Mouse (Mus musculus) mouse trophoblast stem cell (cell line): ENCODE data around the gene Upk2.

Experiments used
- in situ Hi-C, 2 experiments: fragments of 300-500 bp; cut with MseI, MboI; formaldehyde crosslinking; loops; 2 replicates in 1 of 2; 3 replicates in 1 of 2; pipeline ENCODE4 v1.15.1; 2025

Upk2 gene

DNA sequence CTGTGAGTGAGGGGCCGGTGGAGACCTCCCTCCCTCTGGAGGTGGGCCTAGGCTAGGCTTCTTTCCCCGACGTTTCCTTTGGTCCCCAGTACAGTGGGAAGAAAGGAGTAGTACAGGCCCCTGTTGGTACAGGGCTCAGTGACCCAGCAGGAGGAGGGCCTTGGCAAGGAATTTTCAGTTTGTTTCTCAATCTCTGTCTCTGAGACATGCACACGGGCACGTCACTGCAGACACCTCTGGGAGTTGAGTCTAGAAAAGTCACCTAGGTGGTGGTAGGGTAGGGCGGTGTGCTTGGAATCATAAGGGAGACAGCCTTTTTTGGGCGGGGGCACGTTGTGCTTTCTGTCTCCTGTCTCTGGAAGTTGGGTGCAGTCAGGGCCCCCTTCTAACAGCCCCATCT is 33.6 kb upstream of the Upk2 start:
- in situ Hi-C loops = no loop called here

DNA sequence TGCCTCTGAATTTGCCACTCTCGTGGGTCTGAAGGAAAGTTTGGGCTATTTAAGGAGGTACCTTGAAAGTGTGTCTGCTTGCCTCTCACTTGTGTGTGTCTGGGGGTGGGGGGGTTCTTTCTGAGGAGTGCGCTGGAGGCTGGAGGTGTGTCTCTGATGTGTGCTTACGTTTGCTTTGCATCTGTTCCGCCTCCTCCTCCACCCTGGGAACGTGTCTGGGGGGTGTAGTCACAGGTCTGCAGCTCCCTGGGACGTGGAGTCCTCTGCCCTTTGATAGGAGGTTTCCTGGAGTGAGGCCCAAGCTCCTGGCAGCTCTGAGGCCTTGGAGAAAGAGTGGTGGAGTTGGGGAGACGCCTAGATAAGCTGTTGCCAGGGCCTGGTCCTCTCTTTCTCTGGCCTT is 32.7 kb upstream of the Upk2 start:
- in situ Hi-C loops = no loop called here

DNA sequence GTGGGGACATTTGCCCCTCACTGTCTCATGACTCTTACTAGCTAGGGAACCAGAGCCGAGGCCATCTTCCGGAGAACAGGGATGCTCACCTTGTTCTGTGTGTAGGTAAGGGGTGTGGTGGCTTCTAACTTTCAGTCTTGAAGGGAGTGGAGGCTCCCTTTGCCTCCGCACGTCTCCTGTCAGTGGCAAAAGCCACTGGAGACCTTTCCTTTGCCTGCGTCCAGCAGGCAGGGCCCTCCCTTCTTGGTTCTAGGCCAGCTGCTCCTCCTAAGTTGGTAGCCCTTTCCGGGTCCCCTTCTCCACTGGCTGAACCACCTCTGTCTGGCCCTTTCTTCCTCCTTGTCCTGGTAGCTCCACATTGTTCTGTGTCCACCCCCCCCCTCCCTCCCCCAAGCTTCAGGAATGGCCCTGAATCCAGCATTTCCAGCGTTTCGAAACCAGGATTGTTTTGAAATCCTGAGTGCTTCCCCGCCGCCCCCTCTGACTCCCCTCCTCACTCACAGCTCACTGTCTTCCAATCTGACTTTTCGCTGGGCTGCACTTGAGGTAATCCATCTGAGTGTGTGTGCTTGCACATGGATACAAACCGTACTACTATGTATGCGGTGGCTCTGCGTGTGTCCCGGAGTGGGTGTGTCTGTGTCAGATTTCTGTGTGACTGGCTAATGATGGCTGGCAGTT is 32.1 kb upstream of the Upk2 start:
- in situ Hi-C loops = no loop called here

DNA sequence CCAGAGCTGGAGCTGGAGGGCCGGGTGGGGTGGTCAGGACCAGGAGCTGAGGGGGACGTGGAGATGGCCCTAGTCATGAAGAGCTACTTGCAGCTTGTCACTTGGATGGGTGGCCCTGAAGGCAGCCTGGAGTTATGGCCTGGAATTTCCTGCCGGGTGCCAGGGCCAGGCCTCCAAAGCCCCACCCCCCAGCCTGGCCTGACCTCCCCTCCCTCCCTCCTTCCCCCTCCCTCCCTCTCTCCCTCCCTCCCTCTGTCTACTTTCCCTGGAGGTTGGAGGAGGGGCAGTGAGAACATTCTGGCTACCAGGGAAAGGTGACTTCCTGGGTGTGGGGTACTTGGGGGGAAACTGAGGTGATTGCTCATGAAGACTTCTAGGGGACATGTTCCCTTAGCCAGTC is 31.6 kb upstream of the Upk2 start:
- in situ Hi-C loops = no loop called here

DNA sequence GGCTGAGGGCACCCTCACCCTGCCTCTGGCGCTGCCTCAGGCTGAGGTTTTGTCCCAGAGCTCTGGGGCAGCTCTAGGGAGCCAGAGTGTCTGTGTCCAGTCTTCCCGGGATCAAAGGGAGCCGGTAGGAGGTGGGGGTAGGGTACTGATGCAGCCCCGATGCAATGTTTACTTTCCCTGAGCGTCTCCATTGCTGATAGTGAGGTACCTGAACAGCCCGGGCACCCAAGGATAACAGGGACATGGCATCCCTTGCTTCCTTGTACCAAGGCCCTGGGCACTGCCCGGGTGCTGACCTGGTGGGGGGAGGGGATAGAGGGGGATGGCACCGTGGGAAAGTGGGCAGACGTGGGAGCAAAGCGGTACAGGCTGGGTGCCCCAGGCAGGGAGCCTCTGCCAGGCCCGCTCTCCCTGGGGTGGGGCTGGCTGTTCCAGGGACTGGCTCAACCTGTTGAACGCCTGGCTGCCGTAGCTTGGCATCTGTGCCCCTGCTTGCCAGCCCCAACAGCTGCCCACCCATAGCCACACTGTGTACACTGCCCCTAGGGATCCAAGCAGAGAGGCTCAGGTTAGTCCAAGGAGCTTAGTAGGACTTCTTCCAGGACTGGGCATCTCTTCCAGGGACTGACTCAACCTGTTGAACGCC is 30.9 kb upstream of the Upk2 start:
- in situ Hi-C loops = no loop called here

DNA sequence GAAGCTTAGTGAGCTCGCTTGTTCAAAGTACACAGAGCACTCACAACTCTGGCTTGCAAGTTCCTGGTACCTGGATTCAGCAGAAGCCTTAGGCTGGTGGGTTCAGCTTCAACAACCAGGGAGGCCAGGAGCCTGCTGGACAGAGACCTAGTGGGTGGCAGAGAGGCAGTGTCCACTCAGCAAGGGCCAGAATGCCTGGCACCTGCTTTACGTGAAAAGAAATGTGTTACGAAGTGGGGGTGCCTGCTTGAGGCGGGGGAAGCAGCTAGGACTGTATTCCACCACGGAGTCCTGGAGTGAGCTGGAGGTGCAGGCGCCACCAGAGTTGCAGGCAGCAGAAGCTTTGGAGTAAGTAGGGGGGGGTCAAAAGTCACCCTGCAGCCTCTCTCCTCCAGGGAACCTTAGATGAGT is 30.3 kb upstream of the Upk2 start:
- in situ Hi-C loops = no loop called here

DNA sequence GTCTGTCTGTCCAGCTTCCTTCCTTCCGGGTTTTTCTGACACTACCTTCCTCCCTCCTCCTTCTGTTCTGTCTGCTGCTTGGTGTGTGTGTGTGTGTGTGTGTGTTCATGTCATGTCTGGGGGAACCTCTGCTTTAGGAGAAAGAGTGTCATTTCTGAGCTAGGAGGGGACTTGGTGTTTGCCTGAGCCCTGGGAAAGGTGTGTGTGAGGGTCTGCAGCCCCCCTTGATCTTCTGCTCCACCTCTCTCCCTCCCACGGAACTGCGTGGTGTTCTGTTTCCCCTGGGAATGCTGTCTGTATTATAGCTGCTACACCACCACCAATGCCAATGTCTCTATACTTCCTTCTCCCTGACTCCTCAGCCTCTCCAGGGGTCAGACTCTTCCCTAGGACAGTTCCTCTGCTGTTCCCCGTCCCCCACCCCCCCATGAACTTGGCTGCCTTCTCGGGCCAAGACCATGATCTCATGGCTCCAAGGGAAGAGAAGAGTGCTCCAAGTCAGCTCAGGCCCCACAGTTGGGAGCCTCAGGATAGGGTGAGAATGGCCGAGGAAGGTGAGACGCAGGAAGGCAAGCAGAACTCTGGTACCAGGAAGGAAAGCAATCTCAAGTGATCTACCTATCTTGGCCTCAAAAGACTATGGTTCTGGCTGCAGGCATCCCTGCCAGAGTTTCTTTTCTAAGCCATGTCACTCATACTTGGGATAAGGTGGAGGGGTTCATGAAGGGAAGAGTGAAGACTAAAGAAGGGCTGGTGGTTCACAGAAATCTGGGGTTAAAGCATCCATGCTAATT is 29.7 kb upstream of the Upk2 start:
- in situ Hi-C loops = no loop called here

DNA sequence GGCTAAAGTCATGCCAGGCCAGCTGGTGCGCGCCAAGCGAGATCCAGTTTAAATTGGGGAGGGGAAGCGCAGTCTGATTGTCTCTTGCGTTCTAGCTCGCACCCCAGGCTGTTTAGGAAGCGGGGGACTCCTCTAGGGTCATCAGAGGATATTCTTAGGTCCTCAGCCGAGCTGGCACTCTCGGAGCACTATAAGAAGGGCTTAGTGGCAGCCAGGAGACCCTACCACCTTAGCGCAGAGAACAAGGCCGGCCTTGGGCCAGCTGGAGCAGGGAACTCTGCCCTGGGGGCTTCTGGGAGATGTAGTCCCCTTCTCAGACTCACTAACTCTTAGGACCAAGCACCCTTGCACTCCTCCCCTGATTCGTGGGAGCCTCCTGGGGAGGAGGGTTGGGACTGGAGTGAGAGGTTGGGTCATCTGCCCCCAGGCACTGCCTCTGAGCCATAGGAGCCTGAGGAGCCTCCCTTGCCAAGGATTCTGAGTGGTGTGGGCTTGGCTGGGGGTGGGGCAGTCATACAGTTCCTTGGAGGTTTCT is 28.8 kb upstream of the Upk2 start:
- in situ Hi-C loops = no loop called here

DNA sequence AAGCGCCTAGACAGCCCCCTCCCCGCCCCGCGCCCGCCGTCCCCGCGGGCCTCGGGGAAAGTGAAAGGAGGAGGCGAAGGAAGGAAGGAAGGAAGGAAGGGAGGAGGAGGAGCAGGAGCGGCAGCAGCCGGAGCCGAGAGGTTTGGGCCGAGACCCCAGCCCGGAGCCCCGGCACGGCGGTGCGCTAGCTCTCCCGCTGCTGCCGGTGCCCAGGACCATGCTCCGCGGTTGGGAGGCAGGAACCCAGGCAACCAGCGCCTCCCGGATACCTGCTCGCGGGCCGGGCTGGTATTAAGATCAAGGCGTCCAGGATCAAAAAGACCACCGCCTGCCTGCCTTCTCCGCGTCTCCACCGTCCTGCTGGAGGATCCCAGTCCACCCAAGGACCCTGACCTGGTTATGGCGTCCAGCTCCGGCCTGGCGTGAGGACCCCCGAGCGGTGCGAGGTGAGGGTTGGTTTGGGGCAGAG is 28.3 kb upstream of the Upk2 start:
- in situ Hi-C loops = no loop called here

DNA sequence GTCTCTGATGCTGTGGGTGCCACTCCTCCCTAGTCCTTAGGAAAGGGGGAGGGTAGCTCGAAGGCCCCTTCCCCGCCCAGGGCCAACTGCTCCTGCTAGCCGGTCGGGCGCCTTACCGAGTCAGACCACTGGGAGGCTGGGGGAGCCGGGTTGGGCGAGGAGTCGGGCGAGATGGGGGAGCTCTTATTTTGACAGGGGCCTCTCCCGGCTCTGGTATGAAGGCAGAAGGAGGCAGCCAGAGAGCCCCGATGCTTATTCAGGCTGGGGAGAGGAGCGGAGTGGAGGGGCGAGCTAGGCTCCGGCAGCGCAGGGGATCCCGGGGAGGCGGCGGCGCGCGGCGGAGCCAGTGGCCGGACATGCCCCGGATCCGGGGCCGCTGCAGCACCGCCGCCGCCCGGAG is 27.8 kb upstream of the Upk2 start, which contains the start of gene Bcl9l:
Bcl9l (plus strand) TSS at position 274 of the 400 bp plus-strand sequence.
- in situ Hi-C loops = no loop called here

DNA sequence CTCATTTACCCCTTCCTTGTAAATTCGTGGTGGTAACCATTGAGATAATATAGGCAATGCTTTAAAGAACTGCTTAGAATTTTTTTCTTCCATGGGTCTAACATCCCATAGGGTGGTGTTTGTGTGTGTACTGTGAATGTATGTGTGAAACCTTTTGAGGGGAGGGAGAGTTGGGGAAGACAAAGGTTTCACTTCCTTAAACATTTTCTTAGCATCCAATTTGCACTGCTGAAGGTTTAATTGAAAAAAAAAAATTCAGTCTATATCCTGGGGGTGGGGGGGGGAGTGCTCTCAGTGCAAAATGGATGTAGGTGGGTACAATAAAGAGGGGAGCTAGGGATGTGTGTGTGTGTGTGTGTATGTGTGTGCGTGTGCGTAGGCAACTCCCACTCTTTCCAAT is 27.3 kb upstream of the Upk2 start:
- in situ Hi-C loops = no loop called here

DNA sequence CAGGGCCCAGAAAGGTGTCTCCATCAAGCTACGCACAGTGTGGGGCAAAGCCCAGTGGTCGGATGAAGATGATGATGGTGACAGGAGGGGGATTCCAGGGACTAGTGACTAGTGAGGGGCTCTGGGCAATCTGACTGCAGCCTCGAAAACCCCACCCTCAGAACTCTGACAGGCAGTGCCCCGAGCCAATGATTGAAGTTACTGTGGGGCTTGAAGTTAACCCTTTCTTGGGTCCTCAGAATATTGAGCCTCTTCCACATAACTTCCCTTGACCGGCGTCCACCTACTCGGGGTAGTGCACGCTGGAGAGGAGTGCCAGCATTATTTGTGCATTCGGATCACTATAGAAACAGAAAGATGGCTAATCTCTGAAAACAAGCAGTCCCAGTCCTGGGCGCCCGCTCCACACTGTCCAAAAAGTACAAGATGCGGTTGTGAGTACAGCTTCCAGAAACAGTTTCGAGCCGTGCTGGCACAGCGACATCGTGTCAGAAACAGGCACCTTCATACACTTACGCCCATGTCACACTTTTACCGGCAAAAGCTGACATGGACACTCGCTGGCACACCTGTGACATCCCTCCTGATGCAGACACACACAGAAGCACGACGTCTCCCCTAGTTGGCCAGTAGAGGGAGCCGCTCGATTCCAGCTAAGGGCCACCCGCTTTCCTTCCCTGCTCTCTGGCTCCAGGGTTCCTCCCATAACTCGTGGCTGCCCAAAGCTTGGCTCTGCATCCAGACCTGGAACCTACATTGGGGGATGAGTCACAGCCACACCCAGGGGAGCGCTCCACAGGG is 25.1 kb upstream of the Upk2 start:
- in situ Hi-C loops = loop anchor here in 1 of 2 experiments (5.0 kb wide), 1 partner anchor 32 kb away; no protein-coding TSS in a partner anchor

DNA sequence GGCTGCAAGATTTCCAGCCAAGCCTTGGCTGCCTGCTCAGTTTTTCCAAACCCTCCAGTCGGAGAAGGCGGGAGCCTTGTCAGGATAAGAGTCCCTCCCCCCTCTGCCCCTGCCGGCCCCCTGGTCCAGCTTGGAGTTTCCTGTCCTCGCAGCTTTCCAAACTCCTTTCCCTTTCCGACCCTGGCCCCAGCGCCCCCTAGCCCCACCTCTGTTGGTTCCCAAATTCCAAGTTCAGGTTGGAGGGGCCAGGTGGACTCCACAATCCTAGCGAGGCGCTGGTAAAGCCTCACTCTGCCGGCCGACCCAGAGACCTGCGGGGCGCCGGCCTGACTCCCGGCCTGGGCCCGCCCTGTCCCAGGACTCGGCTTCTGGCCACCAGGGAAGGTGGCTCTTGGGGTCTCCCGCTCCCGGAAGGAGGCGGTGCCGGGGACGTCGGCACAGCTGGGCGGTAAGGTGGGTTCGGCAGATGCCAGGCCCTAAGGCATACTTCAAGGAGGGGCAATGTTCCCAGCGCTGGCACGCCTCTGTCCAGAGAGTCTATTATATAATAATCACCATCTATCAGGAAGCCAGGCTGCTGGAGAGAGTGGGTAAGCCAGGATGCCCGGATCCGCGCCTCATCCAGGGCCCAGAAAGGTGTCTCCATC is 24.3 kb upstream of the Upk2 start:
- in situ Hi-C loops = loop anchor here in 1 of 2 experiments (5.0 kb wide), 1 partner anchor 33 kb away; no protein-coding TSS in a partner anchor

DNA sequence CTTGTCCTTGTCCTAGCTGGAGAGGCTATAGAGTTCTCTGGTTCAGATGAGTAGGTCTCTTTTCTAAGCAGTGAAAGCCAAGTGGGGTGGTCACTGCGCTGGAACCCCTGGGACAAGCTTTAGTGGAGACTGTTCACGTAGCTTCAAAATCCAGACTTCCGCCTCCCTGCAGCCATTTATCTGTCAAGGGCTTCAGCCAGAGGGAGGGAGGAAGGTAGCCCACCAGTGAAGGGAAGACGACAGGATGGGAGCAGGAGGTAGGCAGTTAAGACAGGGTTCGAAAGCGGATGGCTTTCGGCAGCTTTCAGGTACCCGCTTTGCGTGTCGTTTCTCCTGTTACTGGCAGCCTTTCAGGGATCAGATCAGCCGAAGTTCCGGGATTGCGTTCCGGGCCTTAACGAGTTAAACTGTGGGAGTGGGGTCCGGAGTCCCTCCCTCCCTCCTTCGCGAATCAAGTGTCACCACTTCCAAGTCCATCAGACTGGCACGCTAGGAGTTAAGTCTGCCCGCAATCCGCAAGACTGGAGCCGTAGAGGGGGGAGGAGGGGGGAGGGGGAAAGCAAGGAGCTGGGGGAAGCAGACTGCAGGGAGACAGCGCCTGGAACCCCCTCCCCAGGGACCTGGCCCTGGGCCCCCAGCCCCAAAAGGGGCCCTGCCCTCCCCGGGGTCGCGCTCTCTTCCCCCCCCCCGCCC is 23.6 kb upstream of the Upk2 start:
- in situ Hi-C loops = loop anchor here in 1 of 2 experiments (5.0 kb wide), 1 partner anchor 34 kb away; no protein-coding TSS in a partner anchor

DNA sequence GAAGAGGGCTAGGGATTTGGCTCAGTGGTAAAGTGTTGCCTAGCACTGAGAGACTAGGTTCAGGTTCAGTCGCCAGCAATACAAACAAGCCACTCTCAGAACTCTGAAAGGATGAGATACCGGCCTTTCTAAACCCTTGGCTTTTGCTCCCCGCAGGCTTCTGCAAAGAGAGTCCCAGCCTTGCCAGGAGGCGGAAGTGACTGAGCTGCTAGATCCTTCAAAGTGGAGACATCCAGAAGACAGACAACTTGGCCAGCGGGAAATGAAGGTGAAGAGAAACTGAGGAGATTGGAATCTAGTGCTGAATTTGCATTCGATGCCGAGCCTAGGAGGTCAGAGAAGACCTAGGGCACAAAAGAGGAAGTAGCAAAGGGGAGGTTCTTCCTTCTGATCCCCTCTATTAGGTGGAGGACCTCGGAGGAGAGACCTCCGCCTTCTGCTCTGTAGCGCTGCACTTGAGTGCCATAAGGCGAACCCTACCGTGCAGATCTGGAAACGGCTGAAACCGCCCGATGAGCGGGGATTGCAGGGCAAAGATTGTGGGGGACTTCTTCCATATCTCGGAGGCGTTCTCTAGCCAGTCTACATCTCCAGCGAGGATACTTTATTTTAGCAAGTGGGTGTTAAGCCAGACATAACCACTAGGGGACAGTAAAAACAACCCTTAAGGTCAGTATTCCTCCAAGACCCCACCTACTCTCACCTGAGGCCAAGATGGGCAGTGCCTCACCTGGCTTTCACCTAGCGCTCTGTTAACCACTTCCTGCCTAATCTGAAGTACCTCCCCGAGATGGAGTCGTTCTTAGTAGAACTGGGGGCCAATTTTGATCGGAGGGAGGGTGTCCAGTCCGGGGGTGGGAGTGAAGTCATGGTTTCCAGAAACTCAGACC is 22.8 kb upstream of the Upk2 start:
- in situ Hi-C loops = loop anchor here in 1 of 2 experiments (5.0 kb wide), 1 partner anchor 35 kb away; no protein-coding TSS in a partner anchor

DNA sequence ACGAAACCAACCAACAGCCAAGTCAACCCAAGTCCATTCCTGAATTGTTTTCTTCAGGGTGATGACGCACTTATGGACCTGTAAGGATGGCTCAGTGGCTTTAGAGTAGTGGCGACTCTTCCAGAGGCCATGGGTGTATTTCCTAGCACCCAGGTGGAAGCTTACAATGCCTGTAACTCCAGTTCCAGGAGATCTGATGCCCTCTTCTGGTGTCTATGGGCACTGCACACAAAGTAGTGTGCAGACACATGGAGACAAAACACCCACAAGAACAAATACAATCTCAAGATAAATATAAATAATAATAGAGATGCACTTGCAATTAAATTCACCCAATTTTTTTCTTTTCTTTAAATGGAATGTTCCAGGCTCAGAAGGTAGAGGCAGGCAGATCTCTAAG is 21.2 kb upstream of the Upk2 start:
- in situ Hi-C loops = loop anchor here in 1 of 2 experiments (5.0 kb wide), 1 partner anchor 36 kb away; no protein-coding TSS in a partner anchor

DNA sequence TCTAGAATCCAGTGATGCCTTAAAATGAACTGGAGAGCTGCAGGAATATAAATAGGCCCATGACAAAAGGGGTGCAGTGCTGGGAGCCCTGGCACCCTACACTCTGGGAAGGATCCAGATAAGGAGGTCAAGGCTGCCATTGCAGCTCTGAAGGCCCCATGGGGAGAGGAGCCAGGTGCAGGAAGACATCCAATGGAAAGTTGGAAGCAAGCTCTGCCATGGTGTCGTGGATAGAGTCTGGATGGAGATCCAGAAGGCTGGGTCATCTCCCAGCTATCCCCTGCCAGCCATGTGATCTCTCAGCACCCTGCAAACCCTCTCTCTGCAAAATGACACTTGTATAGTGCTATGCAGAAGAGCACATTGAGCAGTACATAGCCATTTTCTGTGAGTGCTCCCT is 19.6 kb upstream of the Upk2 start:
- in situ Hi-C loops = no loop called here

DNA sequence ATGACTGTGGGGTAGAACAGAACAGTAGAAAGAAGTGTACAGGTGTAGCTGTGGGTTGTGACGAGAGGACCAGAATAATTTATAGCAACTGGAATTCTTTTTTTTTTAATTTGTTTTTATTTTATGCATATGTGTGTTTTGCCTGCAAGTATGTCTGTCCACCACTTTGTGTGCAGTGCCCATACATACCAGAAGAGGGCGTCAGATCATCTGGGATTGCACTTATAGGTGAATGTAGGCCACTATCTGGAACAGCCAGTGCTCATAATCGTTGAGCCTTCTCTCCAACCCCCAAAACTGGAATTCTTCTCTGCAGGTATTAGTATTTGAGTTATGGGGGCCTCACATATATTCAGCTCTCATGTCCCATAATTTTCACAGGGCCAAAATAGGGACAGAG is 18.4 kb upstream of the Upk2 start:
- in situ Hi-C loops = no loop called here

DNA sequence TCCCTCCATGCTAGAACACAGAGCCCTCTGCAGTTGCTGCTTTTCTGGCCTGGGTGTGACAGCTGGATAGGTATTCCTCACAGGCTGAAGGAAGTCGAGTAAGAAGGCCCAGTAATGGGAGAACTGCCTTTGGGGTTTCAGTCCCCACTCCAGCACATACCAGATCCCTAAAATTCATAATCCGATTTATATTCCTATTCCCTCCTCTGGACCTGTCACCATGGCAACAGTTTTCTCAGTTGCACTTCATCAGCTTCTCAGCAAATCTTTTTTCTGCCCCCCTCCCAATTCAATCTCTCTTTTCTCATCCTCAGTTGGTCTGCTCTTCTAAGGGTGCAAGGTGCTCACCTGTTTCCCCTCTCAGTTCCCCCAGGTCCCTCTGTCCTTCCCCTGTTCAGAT is 14.0 kb upstream of the Upk2 start:
- in situ Hi-C loops = no loop called here
